Mouse (Mus musculus): ENCODE measurements around the gene Erc2.

Erc2 gene

DNA sequence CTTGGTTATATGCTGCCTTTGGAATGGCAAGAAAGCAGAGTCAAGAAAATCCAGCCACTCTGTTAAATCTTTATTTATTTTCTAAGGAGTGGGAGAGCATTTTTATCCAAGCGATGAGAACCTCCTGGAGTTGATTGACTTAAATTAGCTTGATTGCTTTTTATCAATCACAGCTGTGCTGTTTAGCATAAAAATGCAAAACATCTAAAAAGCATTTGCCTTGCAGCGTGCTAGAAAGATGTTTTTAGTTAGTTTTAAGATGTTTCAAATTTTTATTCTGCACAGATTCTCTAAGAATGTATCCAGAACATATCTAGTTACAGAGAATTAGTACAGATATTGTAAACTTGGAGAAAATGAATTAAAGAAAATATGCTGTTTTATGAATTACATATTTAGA lies 315.7 kb downstream of the Erc2 start:
- DNase-seq (ENCODE audit: low spot score in 2 of 2) = no peak

DNA sequence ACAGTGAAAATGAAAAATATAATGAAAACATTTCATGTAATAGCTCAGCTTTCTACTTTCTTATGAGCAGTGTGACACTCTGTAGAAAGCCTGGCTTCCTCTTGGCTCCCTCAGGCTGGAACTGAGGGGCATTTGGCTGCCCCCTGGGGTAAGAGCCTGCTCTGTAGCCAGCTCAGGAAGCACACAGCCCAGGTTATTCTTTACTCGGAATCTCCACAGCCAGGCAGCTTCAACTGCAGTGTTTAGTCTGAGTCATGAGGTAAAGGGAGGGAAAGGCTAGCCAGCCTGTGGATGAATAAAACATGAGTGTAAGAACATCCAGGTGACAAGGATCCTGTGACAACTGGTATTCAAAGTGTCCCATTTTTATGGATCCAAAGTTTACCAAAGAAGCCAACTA lies 323.0 kb downstream of the Erc2 start:
- DNase-seq (ENCODE audit: low spot score in 2 of 2) = no peak

DNA sequence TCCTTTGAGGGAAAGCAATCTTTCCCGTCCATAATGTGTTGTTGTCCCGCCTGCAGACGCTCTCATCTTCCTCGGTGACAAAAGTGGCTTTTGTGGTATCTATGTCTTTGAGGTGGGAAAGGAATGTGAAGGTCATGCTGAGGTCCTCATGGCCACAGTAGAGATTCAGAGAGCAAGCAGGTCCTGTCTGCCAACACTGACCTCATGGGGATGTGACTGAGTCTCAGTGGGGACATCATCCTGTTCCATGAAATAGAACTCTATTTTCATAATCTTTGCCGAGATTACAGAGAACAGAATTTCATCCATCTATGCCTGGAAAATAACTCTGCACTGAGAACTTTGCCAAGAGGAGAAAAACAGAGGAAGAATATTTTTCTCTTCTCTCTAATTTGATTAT lies 324.0 kb downstream of the Erc2 start:
- DNase-seq (ENCODE audit: low spot score in 2 of 2) = no peak

DNA sequence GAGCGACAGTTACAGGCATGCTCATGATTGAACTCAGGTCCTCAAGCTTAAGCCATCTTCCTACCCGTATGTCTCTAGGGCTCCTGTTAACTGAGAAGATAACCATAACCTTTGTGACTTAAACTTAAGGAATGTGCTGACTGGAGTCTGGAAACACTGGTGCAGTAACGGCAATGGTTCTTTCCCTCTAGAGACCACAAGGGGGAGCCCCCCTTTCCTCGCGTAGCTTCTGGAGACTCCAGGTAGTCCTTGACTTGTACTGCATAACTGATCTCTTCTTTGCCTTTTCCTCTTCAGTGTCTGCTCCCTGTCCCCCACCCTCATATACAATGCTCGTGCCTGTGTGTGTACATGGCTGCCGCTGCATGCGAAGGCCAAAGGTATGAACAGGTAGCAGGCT lies 326.2 kb downstream of the Erc2 start:
- DNase-seq (ENCODE audit: low spot score in 2 of 2) = no peak

DNA sequence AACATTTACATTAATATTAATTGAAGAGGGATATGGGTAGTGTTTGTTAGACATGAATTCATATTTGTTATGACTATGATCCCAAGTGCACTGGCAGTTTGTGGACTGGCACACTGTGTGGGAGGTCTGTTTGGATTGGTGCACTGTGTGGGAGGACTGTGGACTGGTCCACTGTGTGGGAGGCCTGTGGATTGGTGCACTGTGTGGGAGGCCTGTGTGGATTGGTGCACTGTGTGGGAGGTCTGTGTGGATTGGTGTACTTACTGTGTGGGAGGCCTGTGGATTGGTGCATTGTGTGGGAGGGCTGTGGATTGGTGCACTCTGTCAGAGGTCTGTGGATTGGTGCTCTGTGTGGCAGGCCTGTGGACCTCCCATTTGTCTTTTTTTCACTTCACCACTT lies 331.6 kb downstream of the Erc2 start:
- no peak for DNase-seq (ENCODE audit: low spot score in 2 of 2)

DNA sequence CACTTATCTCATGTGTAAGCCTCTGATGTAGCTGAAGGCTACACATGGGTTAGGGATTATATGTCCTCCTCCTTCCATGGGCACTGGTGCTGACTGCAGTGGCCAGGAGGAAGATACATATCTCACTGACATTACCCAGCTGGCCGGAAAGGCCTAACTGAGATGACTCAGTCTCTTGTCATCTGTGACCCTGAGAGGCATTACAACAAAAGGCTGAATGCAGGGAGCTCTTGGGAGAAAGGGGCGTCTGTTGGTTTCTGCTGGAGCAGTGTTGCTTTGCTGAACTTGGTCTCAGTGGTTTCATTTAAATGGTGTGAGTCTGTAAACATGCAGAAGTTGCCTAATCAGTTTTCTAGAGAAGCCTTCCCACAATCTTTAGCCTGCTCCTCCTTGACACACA lies 334.6 kb downstream of the Erc2 start:
- DNase-seq (ENCODE audit: low spot score in 2 of 2) = no peak

DNA sequence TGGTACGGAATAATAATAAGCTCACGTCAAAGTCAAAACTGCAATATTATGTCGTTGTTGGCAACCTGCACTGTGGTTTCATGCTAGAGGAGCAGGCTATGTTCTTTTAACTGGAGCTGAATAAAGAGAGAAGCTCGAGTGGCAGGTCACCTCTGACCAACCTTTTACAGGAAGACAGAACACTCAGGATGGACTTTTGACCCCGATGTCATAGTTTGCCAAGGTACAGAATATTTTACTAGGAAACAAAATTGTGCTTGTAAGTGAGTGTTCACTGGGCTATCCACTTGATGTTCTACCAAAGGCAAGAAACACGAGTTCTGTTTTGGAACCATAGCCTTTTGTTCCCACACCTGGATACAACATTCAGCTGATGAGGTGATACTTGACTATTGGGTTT lies 351.5 kb downstream of the Erc2 start:
- no peak for DNase-seq (ENCODE audit: low spot score in 2 of 2)

DNA sequence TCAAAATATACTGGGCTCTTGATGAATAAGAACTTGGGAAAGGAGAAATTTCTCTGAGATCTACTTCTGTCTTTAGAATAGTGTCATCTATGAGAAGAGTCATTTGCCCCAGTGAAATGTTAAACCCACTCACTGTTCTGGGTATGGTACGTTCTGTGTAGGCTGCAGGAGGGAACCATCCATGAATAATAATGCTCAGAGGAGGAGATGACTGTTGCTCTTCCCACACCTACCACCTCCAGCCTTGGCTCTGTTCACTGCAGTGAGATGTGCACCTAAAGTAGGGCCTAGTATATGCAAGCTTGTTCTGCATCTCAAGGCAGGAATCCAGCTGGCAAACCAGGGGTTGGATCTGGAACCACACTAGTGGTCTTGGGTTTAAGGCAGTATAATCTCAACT lies 353.4 kb downstream of the Erc2 start:
- DNase-seq (ENCODE audit: low spot score in 2 of 2) = no peak

DNA sequence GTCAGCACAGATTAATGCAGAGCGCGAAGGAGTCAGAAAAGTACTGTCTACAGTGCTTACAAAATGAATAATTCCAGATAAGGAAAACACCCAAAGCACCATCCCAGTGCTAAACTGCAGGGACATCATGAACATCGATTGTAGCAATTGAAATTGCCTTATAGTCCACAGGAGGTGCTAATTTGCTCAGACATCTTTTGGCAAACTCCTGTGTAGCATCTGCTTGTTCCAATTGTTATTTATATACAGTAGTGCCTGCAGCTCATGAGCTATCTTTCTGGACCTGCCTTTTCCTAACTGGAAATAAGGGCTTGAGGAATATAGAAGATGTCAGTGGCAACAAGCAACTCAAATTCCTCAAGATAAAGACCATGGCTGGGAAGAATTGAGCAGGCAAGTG lies 362.5 kb downstream of the Erc2 start:
- no peak for DNase-seq (ENCODE audit: low spot score in 2 of 2)

DNA sequence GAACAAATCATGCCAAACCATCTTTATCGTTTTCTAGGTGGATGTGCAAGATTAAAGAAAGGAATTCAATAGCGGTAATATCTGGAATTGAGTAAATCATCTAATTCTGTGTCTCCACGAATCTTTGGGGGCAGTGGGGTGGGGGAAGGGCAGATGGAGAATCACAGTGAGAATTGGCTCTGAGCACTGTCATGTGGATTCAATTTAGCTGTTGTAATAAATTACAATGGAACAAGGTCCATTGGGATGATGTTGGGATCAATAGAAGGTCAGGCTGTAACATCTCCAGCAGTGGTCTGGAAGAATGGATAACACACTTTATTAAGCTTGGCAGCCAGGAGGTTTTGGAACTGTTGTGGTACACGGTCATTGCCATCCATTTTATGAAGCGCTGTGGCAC lies 363.0 kb downstream of the Erc2 start:
- DNase-seq (ENCODE audit: low spot score in 2 of 2) = no peak

DNA sequence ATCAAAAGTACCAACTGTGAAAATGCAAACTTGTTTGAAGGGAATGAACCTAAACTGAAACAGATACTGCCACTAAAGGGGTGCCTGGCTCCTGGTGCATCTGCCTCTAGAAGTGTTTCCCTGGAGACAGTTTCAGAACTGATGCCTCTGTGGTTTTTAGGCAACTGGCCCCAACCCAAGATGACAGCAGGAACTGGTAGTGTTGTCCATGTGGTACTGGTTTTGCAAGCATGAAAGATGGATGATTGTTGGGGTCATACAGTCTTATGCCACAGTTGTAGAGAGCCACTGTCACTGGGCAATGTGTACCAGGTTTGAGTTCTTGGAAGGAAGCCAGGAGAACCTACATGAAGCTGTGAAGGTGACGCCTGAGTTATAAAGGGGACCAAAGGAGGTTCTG lies 365.2 kb downstream of the Erc2 start:
- DNase-seq (ENCODE audit: low spot score in 2 of 2) = no peak

DNA sequence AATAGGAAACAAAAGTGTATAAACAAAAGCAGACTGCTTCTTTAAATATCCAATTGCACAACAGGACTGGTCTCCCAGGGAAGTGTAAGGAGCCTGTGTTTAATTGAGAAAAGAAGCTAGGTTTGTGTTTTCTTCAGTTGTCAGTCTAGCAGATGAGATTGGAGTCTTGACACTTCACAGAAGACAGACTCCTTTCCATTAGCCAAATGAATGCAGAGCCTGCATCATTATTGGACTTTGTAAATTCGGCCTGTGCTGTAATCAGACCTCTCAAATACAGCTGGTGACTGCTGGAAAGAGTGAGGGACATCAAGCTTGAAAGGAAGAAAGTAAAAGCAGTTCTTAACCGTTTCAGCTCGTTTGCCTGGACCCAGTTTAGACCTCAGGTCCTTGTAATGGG lies 376.3 kb downstream of the Erc2 start:
- DNase-seq (ENCODE audit: low spot score in 2 of 2) = no peak

DNA sequence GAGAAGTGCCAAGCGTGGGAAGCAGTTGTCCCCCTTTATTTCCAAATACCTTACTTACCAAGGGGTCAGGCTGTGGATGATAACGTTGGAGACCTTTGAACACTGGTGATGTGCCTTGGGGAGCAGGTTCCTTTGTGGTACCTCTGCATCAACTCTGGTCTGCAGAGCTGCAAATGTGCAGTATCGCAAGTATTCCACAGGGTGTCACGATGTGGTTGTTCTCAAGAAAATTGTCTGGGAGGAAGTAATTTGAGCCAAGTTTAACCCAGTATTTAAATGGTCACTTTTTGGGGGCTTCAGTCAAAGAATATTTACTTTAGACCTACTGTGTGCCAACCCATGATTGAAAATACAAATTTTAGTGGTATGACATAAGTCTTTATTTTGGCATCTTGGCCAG lies 381.8 kb downstream of the Erc2 start:
- DNase-seq (ENCODE audit: low spot score in 2 of 2) = no peak

DNA sequence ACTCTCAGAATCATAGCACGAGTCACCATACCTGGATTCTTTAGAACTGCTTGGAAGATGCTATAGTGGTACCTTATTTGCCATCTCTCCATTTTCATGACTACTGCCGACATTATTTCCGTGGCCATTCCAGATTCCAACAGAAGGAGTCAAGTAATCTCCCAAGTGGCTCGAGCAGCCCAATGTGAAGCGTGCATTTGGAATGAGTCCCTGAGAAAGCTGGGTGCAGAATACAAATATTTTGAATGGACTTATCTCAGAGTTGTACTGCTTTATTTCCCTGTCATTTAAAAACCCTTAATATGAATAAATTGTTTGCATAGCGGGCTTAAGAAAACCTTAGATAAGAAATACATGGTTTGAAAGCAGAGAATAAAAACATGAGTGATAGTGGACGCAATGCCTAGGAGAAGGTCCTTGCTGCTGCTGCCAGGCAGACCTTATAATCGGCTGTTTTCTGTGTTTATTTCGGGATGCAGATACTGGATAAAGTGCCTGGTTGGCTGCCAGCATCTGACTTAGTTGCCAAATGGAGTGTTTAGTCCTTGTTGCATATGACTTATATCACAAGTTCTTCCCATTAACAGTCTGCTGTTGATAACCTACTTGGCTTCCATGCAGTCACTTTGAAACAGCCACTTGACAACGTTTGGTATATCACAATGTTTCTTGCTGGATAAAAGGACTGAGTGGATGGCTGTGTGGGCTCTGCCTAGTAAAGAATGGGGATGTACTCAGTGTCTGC lies 388.5 kb downstream of the Erc2 start:
- no peak for DNase-seq (ENCODE audit: low spot score in 2 of 2)

DNA sequence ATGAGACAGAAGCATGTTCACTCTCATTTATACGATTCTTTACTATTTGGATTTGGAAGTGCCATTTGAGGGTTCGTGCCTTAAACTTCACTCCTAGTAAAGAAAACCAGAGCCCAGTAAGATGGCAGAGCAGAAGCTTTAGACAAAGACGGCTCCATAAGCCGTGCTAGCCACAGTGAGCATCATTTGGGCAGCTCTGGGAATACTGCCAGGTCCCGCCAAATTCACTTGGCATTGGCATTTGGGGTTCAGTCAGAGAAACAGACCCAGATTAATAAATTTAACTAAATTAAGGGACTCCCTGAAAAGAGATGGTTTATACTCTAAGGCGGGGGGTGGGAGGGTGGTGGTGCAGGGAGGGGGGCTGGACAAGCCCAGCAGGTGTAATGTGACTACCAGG lies 401.0 kb downstream of the Erc2 start:
- no peak for DNase-seq (ENCODE audit: low spot score in 2 of 2)

DNA sequence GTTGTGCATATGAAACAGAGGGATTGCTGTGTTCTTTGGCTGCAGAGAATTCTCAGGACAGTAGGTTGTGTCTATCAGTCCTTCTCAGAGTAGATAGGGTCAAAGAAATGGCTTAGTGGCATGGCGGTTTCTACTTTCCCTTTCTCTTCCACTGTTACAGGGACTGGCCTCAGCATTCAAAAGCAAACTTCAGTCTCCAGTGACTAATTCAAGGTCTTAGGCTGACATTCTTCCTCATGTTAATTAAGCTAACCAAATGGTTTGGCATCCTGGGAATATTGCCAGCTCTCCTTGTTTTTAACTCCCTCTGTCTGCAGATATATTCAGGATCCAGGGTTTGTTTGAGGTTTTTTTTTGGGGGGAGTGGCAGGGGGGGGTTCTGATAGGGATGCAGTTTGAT lies 408.6 kb downstream of the Erc2 start:
- no peak for DNase-seq (ENCODE audit: low spot score in 2 of 2)

DNA sequence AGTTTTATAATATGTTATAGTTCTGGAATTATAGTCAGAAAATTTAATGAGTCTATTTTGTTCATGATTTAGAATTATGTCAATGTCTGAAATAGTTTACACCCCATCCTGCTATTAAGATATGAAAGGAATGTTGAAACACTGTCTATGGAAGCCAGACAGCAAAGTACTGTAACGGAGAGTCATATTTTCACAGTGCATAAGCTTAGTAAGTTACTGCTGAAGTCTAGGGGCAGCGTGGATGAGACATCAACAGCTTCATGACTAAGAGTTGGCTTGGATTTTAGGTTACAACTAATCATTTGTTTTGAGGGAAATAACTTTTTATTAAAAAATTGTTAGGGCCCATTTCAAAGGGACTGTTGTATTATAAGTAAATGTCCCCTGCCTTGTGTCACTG lies 412.8 kb downstream of the Erc2 start:
- DNase-seq (ENCODE audit: low spot score in 2 of 2) = no peak

DNA sequence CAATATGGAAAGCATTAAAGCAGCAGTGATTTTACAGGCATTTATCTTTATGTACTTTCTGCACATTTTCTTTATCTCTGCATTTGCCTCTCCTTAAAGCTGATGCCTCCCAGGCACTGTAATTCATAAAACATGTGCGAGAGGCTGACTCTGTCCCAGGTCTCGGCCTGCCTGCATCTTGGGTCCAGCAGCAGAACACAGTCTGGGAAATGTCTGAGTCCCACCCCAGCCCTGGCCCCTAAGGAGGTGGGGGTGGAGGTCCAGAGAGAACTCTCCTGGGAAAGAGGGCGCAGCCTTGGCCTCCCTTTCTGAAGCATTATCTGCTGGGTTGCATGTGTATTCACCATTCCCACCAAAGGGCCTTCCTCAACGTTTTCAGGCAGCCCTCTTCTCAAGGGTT lies 420.9 kb downstream of the Erc2 start:
- DNase-seq (ENCODE audit: low spot score in 2 of 2) = no peak

DNA sequence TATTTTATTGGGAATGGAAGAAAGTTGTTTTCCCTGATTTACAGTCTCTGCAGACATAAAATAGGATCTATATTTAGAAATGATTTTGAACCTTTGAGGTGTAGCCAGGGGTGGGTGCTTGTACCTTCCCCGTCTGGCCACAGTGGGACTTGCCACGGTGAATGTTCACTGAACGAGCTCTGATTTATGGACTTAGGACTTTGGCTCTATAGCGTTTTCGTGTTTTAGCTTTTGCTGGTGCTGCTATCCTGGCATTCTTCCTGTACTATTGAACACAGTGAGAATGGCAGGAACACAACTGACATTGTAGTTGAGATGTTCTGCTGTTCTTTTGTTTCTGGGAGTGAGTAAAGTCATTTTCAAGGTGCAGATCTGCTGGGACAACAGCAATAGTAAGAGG lies 429.4 kb downstream of the Erc2 start:
- no peak for DNase-seq (ENCODE audit: low spot score in 2 of 2)

DNA sequence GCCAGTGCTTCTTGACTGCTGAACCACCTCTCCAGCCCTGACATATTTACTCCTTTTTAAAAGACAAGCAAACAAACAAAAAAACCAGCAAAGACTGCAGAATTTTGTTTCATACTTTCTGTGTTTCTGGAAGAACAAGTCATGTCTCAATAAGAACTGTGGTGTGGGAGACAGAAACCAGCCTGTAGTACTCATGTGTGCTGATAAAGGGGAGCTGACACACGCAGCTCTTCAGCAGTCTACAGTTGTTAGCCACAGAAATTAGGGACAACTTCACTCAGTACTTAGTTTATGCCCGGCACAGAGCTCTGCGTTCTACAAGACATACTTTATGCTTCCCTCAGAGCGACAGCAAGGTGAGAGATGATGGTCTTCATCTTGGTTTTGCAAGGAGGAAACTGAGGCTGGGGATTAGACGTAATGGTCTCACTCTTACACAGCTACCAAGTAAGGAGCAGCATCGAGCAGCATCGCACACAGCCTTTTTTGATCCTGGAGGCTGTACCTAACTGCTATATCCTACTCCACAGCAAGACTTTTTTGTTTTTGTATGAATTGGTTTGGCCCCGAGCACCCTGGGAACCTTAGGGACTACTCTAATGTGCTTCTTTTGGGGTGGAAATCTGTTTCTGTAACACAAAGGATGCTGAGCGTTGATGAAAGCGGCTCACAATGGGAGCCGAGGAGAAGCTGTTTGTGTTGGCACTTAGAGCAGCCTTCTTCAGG lies 435.1 kb downstream of the Erc2 start:
- DNase-seq (ENCODE audit: low spot score in 2 of 2) = no peak

DNA sequence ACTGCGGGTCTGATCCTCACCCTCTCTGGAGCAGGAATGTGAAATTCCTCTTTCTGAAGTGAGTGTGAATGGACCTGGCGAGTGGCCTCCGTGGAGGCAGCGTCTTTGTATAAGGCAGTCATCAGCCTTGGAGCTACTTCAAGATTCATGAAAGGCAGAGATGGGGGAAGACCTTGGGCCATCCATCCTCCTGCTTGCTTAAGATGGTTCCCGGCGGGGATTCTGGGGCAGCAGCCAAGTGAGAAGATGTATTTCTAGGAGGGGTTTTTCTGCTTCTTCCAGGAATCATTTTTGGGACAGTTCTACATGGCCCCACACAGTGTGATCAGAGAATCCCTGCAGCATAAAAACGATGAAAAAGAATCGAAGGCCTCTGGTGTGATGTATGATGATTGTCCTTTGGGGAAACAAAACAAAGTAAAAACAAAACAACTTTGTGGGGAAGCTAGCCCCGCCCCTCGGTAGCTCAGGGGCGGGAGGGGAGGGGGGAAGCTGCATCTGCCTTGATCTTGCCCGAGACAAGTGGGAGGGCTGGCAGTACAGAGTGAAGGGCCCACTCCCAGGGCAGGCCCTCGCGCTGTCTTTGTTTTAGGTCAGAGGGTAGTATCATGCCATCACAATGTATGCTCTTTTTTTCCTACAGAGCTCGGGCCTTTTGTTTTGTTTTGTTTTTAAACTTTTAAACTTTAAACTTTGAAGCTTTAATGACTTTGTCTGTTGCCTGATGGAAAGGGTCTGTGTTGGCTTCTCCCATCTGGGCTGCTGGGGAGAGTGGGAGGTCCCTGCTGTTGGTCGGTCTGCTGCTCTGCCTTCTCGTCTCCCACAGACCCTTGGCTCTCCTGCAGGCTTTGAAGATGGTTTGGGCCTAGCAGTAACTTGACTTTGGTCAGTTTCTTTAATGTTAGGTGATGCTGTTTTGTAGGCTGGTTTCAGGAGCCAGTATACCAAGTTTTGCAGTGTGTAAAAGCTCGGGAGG lies 435.9 kb downstream of the Erc2 start:
- no peak for DNase-seq (ENCODE audit: low spot score in 2 of 2)

DNA sequence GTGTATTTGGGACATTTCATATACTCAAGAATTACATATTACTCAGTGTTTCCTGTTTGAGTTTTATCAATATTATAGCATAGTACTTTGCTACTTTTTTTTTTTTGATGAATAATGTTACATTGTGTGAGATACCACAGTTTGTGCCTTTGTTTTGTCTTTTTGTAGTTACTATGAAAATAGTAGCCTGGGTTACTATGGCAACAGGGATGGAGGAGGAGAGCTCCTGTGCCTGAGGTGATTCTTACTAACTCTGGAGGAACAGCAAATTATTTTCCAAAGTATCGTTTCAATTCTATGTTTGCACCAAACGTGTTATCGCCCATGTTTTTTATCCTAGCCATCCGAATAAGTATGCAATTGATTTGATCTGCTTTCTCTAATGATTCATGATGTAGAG lies 438.7 kb downstream of the Erc2 start:
- DNase-seq (ENCODE audit: low spot score in 2 of 2) = no peak
